Mouse (Mus musculus) small intestine, adult 2 months (tissue): ENCODE measurements around the gene Rnf215.

ENCODE experiments used
- CTCF ChIP-seq: fragments of 200-500 bp; IDR thresholded peaks from 2 replicates; pipeline ENCODE4 v1.5.1; 2012; ENCODE audit warnings: low read depth, mild to moderate bottlenecking, control low read depth, inconsistent platforms, low read length, moderate library complexity, mixed read lengths; ENCODE audit not compliant: insufficient replicate concordance, insufficient read length; ENCODE audit errors: extremely low read depth
- POLR2A ChIP-seq: fragments of 200-500 bp; IDR thresholded peaks from 2 replicates; pipeline ENCODE4 v1.6.1; 2012; ENCODE audit warnings: low read depth, mild to moderate bottlenecking, control low read depth, inconsistent platforms, low read length, moderate library complexity

GRCm38 (mm10) chr11:4095171-4096053 lies 39.6 kb upstream of the Rnf215 start, which contains the start of gene Mtfp1:
- no peak for TF ChIP-seq CTCF
- no peak for TF ChIP-seq POLR2A
